Mouse (Mus musculus) spleen, postnatal 10 days (tissue): ENCODE measurements around the gene Vrtn.
A peak's percentile ranks its signal among the peaks of the same experiment; 100 is the strongest.

Experiments
- DNase-seq, 2 experiments: peaks; one replicate each; pipeline ENCODE4 v3.0.0; 2021 to 2022; ENCODE audit warnings: low spot score in 2 of 2

Gene Vrtn

GRCm38 (mm10) chr12:84687531-84687930, 46.7 kb downstream of the Vrtn start:
- DNase-seq: no peak

- no peak for DNase-seq
Observed at GRCm38 (mm10) chr12:84689051-84689450, 48.2 kb downstream of the Vrtn start.

- DNase-seq: no peak
Observed at GRCm38 (mm10) chr12:84691347-84691746, 50.5 kb downstream of the Vrtn start.

GRCm38 (mm10) chr12:84692141-84692540, 51.3 kb downstream of the Vrtn start:
- no peak for DNase-seq

GRCm38 (mm10) chr12:84698319-84699081, 57.7 kb downstream of the Vrtn start, which contains the start of gene Syndig1l:
Gene Syndig1l, minus strand, starts transcription at chr12:84698831.
- DNase-seq: peak; percentile 56 to 76
